Mouse (Mus musculus) hindbrain, postnatal 0 days (tissue): ENCODE results near the gene Unc93a. TPM values are rescaled to one million over a fixed set of nuclear protein-coding genes. Genes with fewer than 3 reads are reported as not detected.
"Not testable (repeated sequence)": the region's sequence is repeated elsewhere in the genome, so short reads cannot be mapped to it uniquely, and the experiment has no call there.

ENCODE experiments used
- ATAC-seq: fragments of 200-750 bp; cut with Nextera tagmentation; 2 replicates; pipeline ENCODE4 v1.8.0; 2017; ENCODE audit warnings: mild to moderate bottlenecking, moderate TSS enrichment, moderate library complexity
- DNase-seq: peaks from one replicate; pipeline ENCODE4 v3.0.0-alpha.2; 2015; ENCODE audit warnings: low spot score
- H3K27ac ChIP-seq: fragments of 300-500 bp; sonication (generic); 2 replicates; pipeline ENCODE4 v1.5.1; 2014; ENCODE audit warnings: mild to moderate bottlenecking
- H3K27me3 ChIP-seq: fragments of 300-500 bp; sonication (generic); 2 replicates; pipeline ENCODE4 v1.6.1; 2014; ENCODE audit warnings: low read length, mixed read lengths; ENCODE audit not compliant: insufficient read depth
- H3K36me3 ChIP-seq: fragments of 300-500 bp; sonication (generic); 2 replicates; pipeline ENCODE4 v1.6.1; 2014; ENCODE audit warnings: low read length, mixed read lengths; ENCODE audit not compliant: insufficient read depth
- H3K4me1 ChIP-seq: fragments of 300-500 bp; sonication (generic); 2 replicates; pipeline ENCODE4 v1.6.1; 2014; ENCODE audit warnings: antibody characterized with exemption, low read length, mixed read lengths; ENCODE audit not compliant: insufficient read depth
- H3K4me2 ChIP-seq: fragments of 300-500 bp; sonication (generic); 2 replicates; pipeline ENCODE4 v1.6.1; 2014; ENCODE audit warnings: low read depth, mild to moderate bottlenecking, low read length, moderate library complexity, mixed read lengths
- H3K4me3 ChIP-seq: fragments of 300-500 bp; sonication (generic); 2 replicates; pipeline ENCODE4 v1.5.1; 2014; ENCODE audit warnings: low read length
- H3K9ac ChIP-seq: fragments of 300-500 bp; sonication (generic); replicated peaks from 2 replicates; pipeline ENCODE4 v1.6.1; 2014; ENCODE audit warnings: mild to moderate bottlenecking, low read length, moderate library complexity, mixed read lengths
- H3K9me3 ChIP-seq: fragments of 300-500 bp; sonication (generic); 2 replicates; pipeline ENCODE4 v1.6.1; 2016; ENCODE audit warnings: low read length, mixed read lengths
- WGBS: fragments of 180-500 bp; shearing (Covaris S2); extraction: QIAGEN DNeasy Blood & Tissue Kit; methylation state at CpG from one replicate; pipeline ENCODE4 v1.1.7; 2014; 5-methylcytosine and 5-hydroxymethylcytosine counted together
- polyA plus RNA-seq: library from polyadenylated mRNA; unstranded; fragments of >200 nt; fragmentation: Nextera tagmentation; extraction: Ambion mirVana; gene quantifications from 2 replicates; pipeline ENCODE4 v1.2.1, GENCODE M21; 2015
- total RNA-seq: library from RNA; depleted of rRNA; stranded (reverse); fragments of >200 nt; gene quantifications from 2 replicates; pipeline ENCODE4 v1.2.3, GENCODE M21; 2014

Gene Unc93a
- total and polyA plus RNA-seq, 2 experiments from 2014 or later, result 0.08 TPM; not detected in 1

GRCm38 (mm10) chr17:13135356-13135755 is 3.7 kb upstream of the Unc93a start:
- 38% methylated on average over 1 of the region's 6 CpGs for WGBS

DNA sequence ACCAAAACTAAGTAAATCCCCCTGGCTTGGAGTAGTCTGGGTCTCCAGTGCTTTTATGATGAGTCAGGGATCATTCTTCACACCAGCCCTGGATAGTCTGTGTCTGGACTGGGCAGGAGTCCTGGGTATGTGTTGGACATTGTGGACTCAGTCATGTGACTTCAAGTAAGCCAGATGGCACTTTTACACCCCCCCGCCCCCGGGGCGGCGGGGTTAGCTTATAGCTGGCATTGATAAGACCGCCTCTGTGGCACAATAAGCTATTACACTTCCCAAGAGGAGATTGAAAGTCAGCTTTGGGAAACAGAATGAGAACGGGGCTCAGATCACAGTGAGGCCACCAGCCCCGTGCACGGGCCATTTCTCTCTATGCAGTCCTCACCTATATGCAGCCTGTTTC is 742 bp upstream of the Unc93a start:
- H3K4me2 ChIP-seq, H3K4me1 ChIP-seq, H3K4me3 ChIP-seq, H3K9ac ChIP-seq, H3K27ac ChIP-seq, H3K27me3 ChIP-seq, H3K36me3 ChIP-seq, H3K9me3 ChIP-seq: not testable (repeated sequence)
- DNase-seq (peak; percentile 61), ATAC-seq (0 out of 2 replicates have a peak, but pooled peaks have one; percentile 22)
- 77% methylated on average over 8 of the region's 8 CpGs for WGBS

More at GRCm38 (mm10) chr17:13135356-13135755, 3.7 kb upstream of the Unc93a start:
- not testable (repeated sequence) for H3K27ac ChIP-seq, H3K4me1 ChIP-seq, H3K4me2 ChIP-seq, H3K4me3 ChIP-seq, H3K27me3 ChIP-seq, H3K9ac ChIP-seq, H3K9me3 ChIP-seq, H3K36me3 ChIP-seq
- DNase-seq (peak; percentile 1), ATAC-seq (peak; percentile 48; the same call in 1 of the 2 replicates)

- not testable (repeated sequence) for DNase-seq, H3K27ac ChIP-seq, H3K4me3 ChIP-seq, ATAC-seq, H3K4me1 ChIP-seq, H3K36me3 ChIP-seq, H3K9ac ChIP-seq, H3K4me2 ChIP-seq, H3K9me3 ChIP-seq, H3K27me3 ChIP-seq
- 78% methylated on average over 9 of the region's 11 CpGs for WGBS
Measured at GRCm38 (mm10) chr17:13129737-13130465, 1.7 kb downstream of the Unc93a start.

DNA sequence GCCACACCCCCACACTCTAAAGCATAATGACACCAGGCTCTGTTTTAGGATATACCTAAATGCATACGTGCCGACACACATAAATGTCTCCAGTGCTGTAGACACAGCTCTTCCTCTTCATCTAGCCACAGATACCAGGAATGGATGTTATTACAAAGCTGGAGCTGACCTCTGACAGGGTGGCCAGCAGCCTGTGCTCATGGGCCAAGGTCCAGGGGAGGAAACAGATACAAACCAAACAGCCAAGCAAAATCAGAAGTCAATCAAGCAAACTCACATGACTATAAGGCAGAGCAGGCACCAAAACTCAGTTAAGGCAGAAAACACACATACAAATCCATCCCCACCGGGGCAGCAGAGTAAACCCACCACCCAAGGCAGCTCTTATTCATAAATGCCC is 2.3 kb downstream of the Unc93a start:
- H3K4me2 ChIP-seq, DNase-seq, H3K27me3 ChIP-seq, H3K36me3 ChIP-seq, H3K4me1 ChIP-seq, H3K9ac ChIP-seq, H3K4me3 ChIP-seq, ATAC-seq, H3K27ac ChIP-seq, H3K9me3 ChIP-seq: not testable (repeated sequence)
- WGBS, result no CpG with 5 or more reads among the region's 3 CpGs

GRCm38 (mm10) chr17:13124241-13124640 is 7.4 kb downstream of the Unc93a start:
- ATAC-seq, result not testable (repeated sequence)

DNA sequence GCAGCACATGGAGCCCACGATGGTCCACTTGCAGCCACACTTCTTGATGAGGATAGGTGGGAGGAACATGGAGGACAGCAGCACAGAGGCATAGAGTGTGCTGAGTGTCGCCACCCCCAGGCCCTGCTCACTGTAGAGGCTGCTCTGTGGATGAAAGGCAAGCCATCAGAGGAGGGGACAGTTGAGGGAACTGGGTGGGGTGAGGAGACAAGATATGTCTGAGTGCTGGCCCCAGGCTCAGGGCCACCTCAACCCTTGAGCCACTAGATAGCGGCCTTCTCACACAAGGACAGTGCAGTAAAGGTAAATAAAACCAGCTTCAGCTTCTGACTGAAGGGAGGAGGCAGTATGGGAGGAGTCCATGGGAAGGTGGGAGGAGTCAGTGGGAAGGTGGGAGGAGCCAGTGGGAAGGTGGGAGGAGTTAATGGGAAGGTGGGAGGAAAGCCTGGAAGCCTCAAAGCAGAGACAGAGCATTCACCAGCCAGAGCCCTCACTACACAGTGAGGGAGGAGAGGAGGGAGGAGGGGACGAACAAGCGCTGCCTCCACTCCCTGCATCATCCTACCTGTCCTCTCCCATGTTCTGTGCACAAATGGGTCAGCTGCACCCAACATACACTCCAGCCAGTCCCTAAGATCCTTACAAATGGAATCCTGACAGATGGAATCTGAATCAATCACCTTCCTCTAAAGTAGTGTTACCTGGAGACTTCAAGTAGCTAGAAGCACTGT is 8.1 kb downstream of the Unc93a start:
- ATAC-seq, result peak; percentile 33
- H3K36me3 ChIP-seq, H3K27ac ChIP-seq, H3K27me3 ChIP-seq, H3K4me3 ChIP-seq, H3K4me1 ChIP-seq, DNase-seq, H3K9ac ChIP-seq, H3K9me3 ChIP-seq, H3K4me2 ChIP-seq: not testable (repeated sequence)
- WGBS, result 84% methylated on average over 2 of the region's 5 CpGs

More at GRCm38 (mm10) chr17:13124241-13124640, 7.4 kb downstream of the Unc93a start:
- H3K4me1 ChIP-seq, H3K27me3 ChIP-seq, H3K36me3 ChIP-seq, H3K9ac ChIP-seq, H3K27ac ChIP-seq, DNase-seq, H3K4me3 ChIP-seq, H3K9me3 ChIP-seq, H3K4me2 ChIP-seq: not testable (repeated sequence)
- 33% methylated on average over 2 of the region's 3 CpGs for WGBS

- not testable (repeated sequence) for H3K9ac ChIP-seq, H3K36me3 ChIP-seq, H3K27ac ChIP-seq, H3K9me3 ChIP-seq, H3K4me2 ChIP-seq, DNase-seq, H3K4me1 ChIP-seq, H3K27me3 ChIP-seq, H3K4me3 ChIP-seq
- ATAC-seq, result peak; percentile 79
- WGBS, result 48% methylated on average over 3 of the region's 9 CpGs
Measured at GRCm38 (mm10) chr17:13112504-13113291, 18.9 kb downstream of the Unc93a start.

DNA sequence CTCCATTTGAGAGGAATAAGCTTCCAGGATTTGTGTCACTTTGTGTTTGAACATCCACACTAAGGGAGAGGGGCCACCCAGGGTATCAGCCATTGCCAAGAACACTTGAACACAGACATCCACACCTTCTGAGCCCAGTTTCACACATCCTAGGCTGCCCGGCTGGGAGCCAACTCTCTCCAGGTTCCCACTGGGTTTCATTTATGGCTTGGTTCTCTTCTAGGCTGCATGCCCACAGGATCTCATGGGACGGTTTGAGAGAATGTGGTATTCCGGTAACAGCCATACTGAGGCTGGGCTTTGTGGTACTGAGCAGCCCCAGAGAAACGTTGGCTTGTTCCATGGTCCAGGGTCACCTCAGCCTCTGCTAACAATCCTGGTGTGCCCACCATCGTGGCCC is 25.0 kb downstream of the Unc93a start:
- not testable (repeated sequence) for H3K36me3 ChIP-seq, H3K4me3 ChIP-seq, H3K27me3 ChIP-seq, H3K9me3 ChIP-seq, H3K9ac ChIP-seq, DNase-seq, H3K4me2 ChIP-seq, H3K27ac ChIP-seq, H3K4me1 ChIP-seq
- WGBS, result 73% methylated on average over 5 of the region's 5 CpGs
- ATAC-seq, result peak; percentile 39; the same call in 1 of the 2 replicates

- not testable (repeated sequence) for H3K27ac ChIP-seq, H3K4me3 ChIP-seq, H3K27me3 ChIP-seq, H3K9ac ChIP-seq, H3K9me3 ChIP-seq, H3K4me1 ChIP-seq, DNase-seq, ATAC-seq, H3K4me2 ChIP-seq, H3K36me3 ChIP-seq
- 100% methylated on average over 2 of the region's 4 CpGs for WGBS
Measured at GRCm38 (mm10) chr17:13092960-13093359, 38.6 kb downstream of the Unc93a start.
